In genomic region chr13:55484520-55485088, GRCm38 (mm10) we compare ENCODE assay signal across 10 mouse cellular contexts. TPM values are rescaled to one million over a fixed set of nuclear protein-coding genes. Genes with fewer than 3 reads are reported as not detected.
DNase-seq lines count a peak whose midpoint lies in the region; ATAC-seq and TF ChIP-seq lines count a peak whose summit lies in the region.
"Had no signal": no experiment of that assay in that cellular context is flagged by ENCODE, and none has a peak within 500 bp of the region (broad histone marks: within the 10 kb centered on the region; RNA-seq: fewer than 3 reads in every experiment).

No protein-coding gene starts in this region.

- H3K4me1 ChIP-seq in intestine, embryonic 14.5 days (replicated peaks; ENCODE audit: control insufficient read depth, insufficient read depth, low read length) = peaks cover 44% of the 10 kb centered on the region
- 0 out of 2 replicates have a peak, but pooled peaks cover 2% of the 10 kb centered on the region for H3K4me1 ChIP-seq in intestine, postnatal 0 days (replicated peaks; ENCODE audit: control insufficient read depth, insufficient read depth, low read length)
- peaks cover 35% of the 10 kb centered on the region for H3K4me1 ChIP-seq in embryonic facial prominence, embryonic 14.5 days (ENCODE audit: control insufficient read depth, insufficient read depth, low read length)
- H3K4me1 ChIP-seq in hindbrain, postnatal 0 days (ENCODE audit: insufficient read depth, low read length) = peaks cover 23% of the 10 kb centered on the region
- peaks cover 62% of the 10 kb centered on the region for H3K4me1 ChIP-seq in neural tube, embryonic 13.5 days (replicated peaks)

- H3K27me3 ChIP-seq in intestine, embryonic 14.5 days (replicated peaks; ENCODE audit: control insufficient read depth, insufficient read depth, low read length) = no peaks in the 10 kb centered on the region
- peaks cover 14% of the 10 kb centered on the region; the same call in 1 of the 2 replicates for H3K27me3 ChIP-seq in intestine, postnatal 0 days (replicated peaks; ENCODE audit: control insufficient read depth, insufficient read depth, low read length)
- no peaks in the 10 kb centered on the region for H3K27me3 ChIP-seq in embryonic facial prominence, embryonic 14.5 days (replicated peaks; ENCODE audit: control insufficient read depth, insufficient read depth, low read length)
- no peaks in the 10 kb centered on the region for H3K27me3 ChIP-seq in hindbrain, postnatal 0 days (ENCODE audit: insufficient read depth, low read length)
- H3K27me3 ChIP-seq in neural tube, embryonic 13.5 days = no peaks in the 10 kb centered on the region

- peaks cover 36% of the 10 kb centered on the region for H3K36me3 ChIP-seq in intestine, embryonic 14.5 days (ENCODE audit: control insufficient read depth, insufficient read depth, low read length)
- H3K36me3 ChIP-seq in intestine, postnatal 0 days (ENCODE audit: control insufficient read depth, insufficient read depth) = peaks cover 13% of the 10 kb centered on the region; the same call in 1 of the 2 replicates
- H3K36me3 ChIP-seq in embryonic facial prominence, embryonic 14.5 days (ENCODE audit: control insufficient read depth, insufficient read depth, low read length) = peaks cover 32% of the 10 kb centered on the region
- peaks cover 26% of the 10 kb centered on the region for H3K36me3 ChIP-seq in hindbrain, postnatal 0 days (ENCODE audit: insufficient read depth, low read length)
- peaks cover 35% of the 10 kb centered on the region for H3K36me3 ChIP-seq in neural tube, embryonic 13.5 days

- peak overlapping the region; percentile 3 for H3K4me2 ChIP-seq in intestine, embryonic 14.5 days (ENCODE audit: low read length)
- H3K4me2 ChIP-seq in intestine, postnatal 0 days (replicated peaks; ENCODE audit: low read depth) = no peak overlapping the region; the same call in 1 of the 2 replicates
- peak overlapping the region; percentile 60 for H3K4me2 ChIP-seq in embryonic facial prominence, embryonic 14.5 days (ENCODE audit: low read depth, low read length)
- H3K4me2 ChIP-seq in hindbrain, postnatal 0 days (ENCODE audit: low read depth, low read length) = peak overlapping the region; percentile 89
- peak overlapping the region; percentile 100 for H3K4me2 ChIP-seq in neural tube, embryonic 13.5 days
- H3K4me2 ChIP-seq: liver, embryonic 11.5 days had no signal

- no peak for TF ChIP-seq CTCF in intestine, postnatal 0 days (IDR thresholded peaks at IDR 0.05; ENCODE audit: low read depth)
- no peak for TF ChIP-seq CTCF in hindbrain, postnatal 0 days (IDR thresholded peaks at IDR 0.05; ENCODE audit: low read depth)

- no peaks in the 10 kb centered on the region for H3K9me3 ChIP-seq in intestine, embryonic 14.5 days (ENCODE audit: control insufficient read depth, low read length)
- no peaks in the 10 kb centered on the region for H3K9me3 ChIP-seq in intestine, postnatal 0 days (ENCODE audit: control insufficient read depth)
- H3K9me3 ChIP-seq in embryonic facial prominence, embryonic 14.5 days (ENCODE audit: control insufficient read depth, low read length) = no peaks in the 10 kb centered on the region
- no peaks in the 10 kb centered on the region for H3K9me3 ChIP-seq in hindbrain, postnatal 0 days (ENCODE audit: low read length)
- no peaks in the 10 kb centered on the region for H3K9me3 ChIP-seq in neural tube, embryonic 13.5 days

- no peak for DNase-seq in intestine, embryonic 14.5 days (ENCODE audit: low spot score)
- no peak for DNase-seq in embryonic facial prominence, embryonic 14.5 days (ENCODE audit: low spot score)
- peak; percentile 34 for DNase-seq in hindbrain, postnatal 0 days (ENCODE audit: low spot score)
- no peak for DNase-seq in spleen, postnatal 4 days (ENCODE audit: low spot score in 2 of 2)
- DNase-seq in Muller cell, postnatal 12 days (ENCODE audit: inconsistent ontology term) = no peak
- DNase-seq in layer of hippocampus, adult 11-12 months (ENCODE audit: low spot score) = no peak
- DNase-seq: kidney, adult 9 months had no signal

- 42% methylated on average over 7 of the region's 7 CpGs for WGBS in intestine, embryonic 14.5 days
- 49% methylated on average over 7 of the region's 7 CpGs for whole genome bisulfite sequencing in intestine, postnatal 0 days
- 29% methylated on average over 7 of the region's 7 CpGs for WGBS in embryonic facial prominence, embryonic 14.5 days
- WGBS in hindbrain, postnatal 0 days = 13% methylated on average over 7 of the region's 7 CpGs
- WGBS in neural tube, embryonic 13.5 days = 20% methylated on average over 7 of the region's 7 CpGs

- no peak for ATAC-seq in intestine, embryonic 14.5 days (replicated peaks; ENCODE audit: low FRiP score, low TSS enrichment, low read depth)
- ATAC-seq in intestine, postnatal 0 days = no peak
- no peak for ATAC-seq in embryonic facial prominence, embryonic 14.5 days (ENCODE audit: low read depth)
- no peak for ATAC-seq in hindbrain, postnatal 0 days
- ATAC-seq in neural tube, embryonic 13.5 days (ENCODE audit: low read depth) = no peak

- no peak overlapping the region for H3K4me3 ChIP-seq in intestine, embryonic 14.5 days (ENCODE audit: low read depth, low read length)
- H3K4me3 ChIP-seq in intestine, postnatal 0 days (ENCODE audit: low read depth, low read length) = no peak overlapping the region
- peak overlapping the region; percentile 92; the same call in 1 of the 2 replicates for H3K4me3 ChIP-seq in embryonic facial prominence, embryonic 14.5 days (ENCODE audit: low read depth, low read length)
- peak overlapping the region; percentile 71 for H3K4me3 ChIP-seq in hindbrain, postnatal 0 days (ENCODE audit: low read length)
- peak overlapping the region; percentile 99 for H3K4me3 ChIP-seq in neural tube, embryonic 13.5 days

- H3K27ac ChIP-seq in intestine, embryonic 14.5 days (ENCODE audit: low read depth) = no peak overlapping the region
- H3K27ac ChIP-seq in intestine, postnatal 0 days (ENCODE audit: low read depth, low read length) = no peak overlapping the region
- H3K27ac ChIP-seq in embryonic facial prominence, embryonic 14.5 days (replicated peaks; ENCODE audit: low read depth, low read length) = peak overlapping the region; percentile 17; the same call in 1 of the 2 replicates
- H3K27ac ChIP-seq in hindbrain, postnatal 0 days = peak overlapping the region; percentile 99
- peak overlapping the region; percentile 99 for H3K27ac ChIP-seq in neural tube, embryonic 13.5 days (replicated peaks)

- no peak overlapping the region for H3K9ac ChIP-seq in intestine, embryonic 14.5 days (ENCODE audit: low read length)
- H3K9ac ChIP-seq in intestine, postnatal 0 days (ENCODE audit: low read depth, low read length) = no peak overlapping the region
- peak overlapping the region; percentile 26; the same call in 1 of the 2 replicates for H3K9ac ChIP-seq in embryonic facial prominence, embryonic 14.5 days (ENCODE audit: low read depth, low read length)
- H3K9ac ChIP-seq in hindbrain, postnatal 0 days (replicated peaks; ENCODE audit: low read length) = peak overlapping the region; percentile 99
- H3K9ac ChIP-seq in neural tube, embryonic 13.5 days = peak overlapping the region; percentile 100

RNA-seq across cellular contexts. Expression of gene Dbn1, which starts 3.3 kb away (rescaled TPM):
- polyA plus RNA-seq in intestine, embryonic 14.5 days (2014; fragmentation: Nextera tagmentation; extraction: Ambion mirVana) = 120 and 134 TPM in 2 replicates
- polyA plus RNA-seq in intestine, postnatal 0 days (2015; fragmentation: Nextera tagmentation; extraction: Ambion mirVana) = 31.3 and 34.8 TPM in 2 replicates
- polyA plus RNA-seq in embryonic facial prominence, embryonic 14.5 days (2014; fragmentation: Nextera tagmentation; extraction: Ambion mirVana) = 141 and 167 TPM in 2 replicates
- total RNA-seq in hindbrain, postnatal 0 days (2014; rRNA removed) = 442 and 446 TPM in 2 replicates
- 369 and 371 TPM in 2 replicates for polyA plus RNA-seq in hindbrain, postnatal 0 days (2015; fragmentation: Nextera tagmentation; extraction: Ambion mirVana)
- 574 and 615 TPM in 2 replicates for polyA plus RNA-seq in neural tube, embryonic 13.5 days (2015; fragmentation: Nextera tagmentation; extraction: Ambion mirVana)

RNA-seq across cellular contexts. Expression of gene Prr7, which starts 20.5 kb away (rescaled TPM):
- polyA plus RNA-seq in intestine, embryonic 14.5 days (2014; fragmentation: Nextera tagmentation; extraction: Ambion mirVana) = 0.55 and 0.70 TPM in 2 replicates
- 0.14 and 0.27 TPM in 2 replicates for polyA plus RNA-seq in intestine, postnatal 0 days (2015; fragmentation: Nextera tagmentation; extraction: Ambion mirVana)
- polyA plus RNA-seq in embryonic facial prominence, embryonic 14.5 days (2014; fragmentation: Nextera tagmentation; extraction: Ambion mirVana) = 1.9 and 2.7 TPM in 2 replicates
- 106 and 119 TPM in 2 replicates for total RNA-seq in hindbrain, postnatal 0 days (2014; rRNA removed)
- 4.6 and 4.9 TPM in 2 replicates for polyA plus RNA-seq in hindbrain, postnatal 0 days (2015; fragmentation: Nextera tagmentation; extraction: Ambion mirVana)
- 2.5 and 3.1 TPM in 2 replicates for polyA plus RNA-seq in neural tube, embryonic 13.5 days (2015; fragmentation: Nextera tagmentation; extraction: Ambion mirVana)

RNA-seq across cellular contexts. Expression of gene Pdlim7, which starts 28.9 kb away (rescaled TPM):
- 253 and 260 TPM in 2 replicates for polyA plus RNA-seq in intestine, embryonic 14.5 days (2014; fragmentation: Nextera tagmentation; extraction: Ambion mirVana)
- 131 and 142 TPM in 2 replicates for polyA plus RNA-seq in intestine, postnatal 0 days (2015; fragmentation: Nextera tagmentation; extraction: Ambion mirVana)
- 194 and 204 TPM in 2 replicates for polyA plus RNA-seq in embryonic facial prominence, embryonic 14.5 days (2014; fragmentation: Nextera tagmentation; extraction: Ambion mirVana)
- 43.4 and 49.9 TPM in 2 replicates for total RNA-seq in hindbrain, postnatal 0 days (2014; rRNA removed)
- polyA plus RNA-seq in hindbrain, postnatal 0 days (2015; fragmentation: Nextera tagmentation; extraction: Ambion mirVana) = 133 TPM in 2 replicates
- polyA plus RNA-seq in neural tube, embryonic 13.5 days (2015; fragmentation: Nextera tagmentation; extraction: Ambion mirVana) = 155 and 167 TPM in 2 replicates

RNA-seq across cellular contexts. Expression of gene Grk6, which starts 39.7 kb away (rescaled TPM):
- 43.4 and 55.1 TPM in 2 replicates for polyA plus RNA-seq in intestine, embryonic 14.5 days (2014; fragmentation: Nextera tagmentation; extraction: Ambion mirVana)
- 10.5 and 11.4 TPM in 2 replicates for polyA plus RNA-seq in intestine, postnatal 0 days (2015; fragmentation: Nextera tagmentation; extraction: Ambion mirVana)
- 44.0 and 46.6 TPM in 2 replicates for polyA plus RNA-seq in embryonic facial prominence, embryonic 14.5 days (2014; fragmentation: Nextera tagmentation; extraction: Ambion mirVana)
- total RNA-seq in hindbrain, postnatal 0 days (2014; rRNA removed) = 72.2 and 72.6 TPM in 2 replicates
- polyA plus RNA-seq in hindbrain, postnatal 0 days (2015; fragmentation: Nextera tagmentation; extraction: Ambion mirVana) = 34.7 and 35.5 TPM in 2 replicates
- 35.7 and 38.5 TPM in 2 replicates for polyA plus RNA-seq in neural tube, embryonic 13.5 days (2015; fragmentation: Nextera tagmentation; extraction: Ambion mirVana)

RNA-seq across cellular contexts. Expression of gene Dok3, which starts 44.5 kb away (rescaled TPM):
- polyA plus RNA-seq in intestine, embryonic 14.5 days (2014; fragmentation: Nextera tagmentation; extraction: Ambion mirVana) = 1.9 and 2.5 TPM in 2 replicates
- polyA plus RNA-seq in intestine, postnatal 0 days (2015; fragmentation: Nextera tagmentation; extraction: Ambion mirVana) = 1.5 and 1.6 TPM in 2 replicates
- 2.5 and 3.8 TPM in 2 replicates for polyA plus RNA-seq in embryonic facial prominence, embryonic 14.5 days (2014; fragmentation: Nextera tagmentation; extraction: Ambion mirVana)
- total RNA-seq in hindbrain, postnatal 0 days (2014; rRNA removed) = 4.7 and 5.2 TPM in 2 replicates
- polyA plus RNA-seq in hindbrain, postnatal 0 days (2015; fragmentation: Nextera tagmentation; extraction: Ambion mirVana) = 1.1 and 1.6 TPM in 2 replicates
- 4.2 and 4.6 TPM in 2 replicates for polyA plus RNA-seq in neural tube, embryonic 13.5 days (2015; fragmentation: Nextera tagmentation; extraction: Ambion mirVana)

Comparison
In these comparisons a context has a peak if more than half of its experiments do, and no peak if none do; other contexts are left out.
1. H3K27ac ChIP-seq: peak in embryonic facial prominence, embryonic 14.5 days (single experiment), hindbrain, postnatal 0 days (single experiment) and neural tube, embryonic 13.5 days (single experiment); none in intestine, embryonic 14.5 days (single experiment) and intestine, postnatal 0 days (single experiment).
2. H3K4me3 ChIP-seq: peak in embryonic facial prominence, embryonic 14.5 days (single experiment), hindbrain, postnatal 0 days (single experiment) and neural tube, embryonic 13.5 days (single experiment); none in intestine, embryonic 14.5 days (single experiment) and intestine, postnatal 0 days (single experiment).
3. H3K9ac ChIP-seq: peak in embryonic facial prominence, embryonic 14.5 days (single experiment), hindbrain, postnatal 0 days (single experiment) and neural tube, embryonic 13.5 days (single experiment); none in intestine, embryonic 14.5 days (single experiment) and intestine, postnatal 0 days (single experiment).